Mouse (Mus musculus) intestine, embryonic 16.5 days (tissue): ENCODE results near the gene Dync1li2. TPM values are rescaled to one million over a fixed set of nuclear protein-coding genes. Genes with fewer than 3 reads are reported as not detected.

Source experiments
- ATAC-seq: fragments of 200-750 bp; cut with Nextera tagmentation; 2 replicates; pipeline ENCODE4 v1.8.0; 2017; ENCODE audit warnings: moderate TSS enrichment, moderate library complexity
- H3K27ac ChIP-seq: fragments of 300-500 bp; sonication (generic); 2 replicates; pipeline ENCODE4 v1.5.1; 2014; ENCODE audit warnings: mild to moderate bottlenecking, low read length
- H3K27me3 ChIP-seq: fragments of 300-500 bp; sonication (generic); replicated peaks from 2 replicates; pipeline ENCODE4 v1.6.1; 2014; ENCODE audit warnings: low read length, control low read depth, mixed read lengths; ENCODE audit not compliant: control insufficient read depth, insufficient read depth
- H3K36me3 ChIP-seq: fragments of 300-500 bp; sonication (generic); 2 replicates; pipeline ENCODE4 v1.6.1; 2014; ENCODE audit warnings: low read length, control low read depth; ENCODE audit not compliant: control insufficient read depth, insufficient read depth
- H3K4me1 ChIP-seq: fragments of 300-500 bp; sonication (generic); 2 replicates; pipeline ENCODE4 v1.6.1; 2014; ENCODE audit warnings: low read length, control low read depth, mixed read lengths; ENCODE audit not compliant: control insufficient read depth, insufficient read depth
- H3K4me2 ChIP-seq: fragments of 300-500 bp; sonication (generic); 2 replicates; pipeline ENCODE4 v1.6.1; 2014; ENCODE audit warnings: low read depth, low read length, control low read depth
- H3K4me3 ChIP-seq: fragments of 300-500 bp; sonication (generic); 2 replicates; pipeline ENCODE4 v1.5.1; 2014; ENCODE audit warnings: mild to moderate bottlenecking, low read length
- H3K9ac ChIP-seq: fragments of 300-500 bp; sonication (generic); 2 replicates; pipeline ENCODE4 v1.6.1; 2014; ENCODE audit warnings: low read depth, low read length
- H3K9me3 ChIP-seq: fragments of 300-500 bp; sonication (generic); 2 replicates; pipeline ENCODE4 v1.6.1; 2016; ENCODE audit warnings: low read length, control low read depth; ENCODE audit not compliant: control insufficient read depth
- WGBS: fragments of 180-500 bp; shearing (Covaris S2); extraction: QIAGEN DNeasy Blood & Tissue Kit; methylation state at CpG from one replicate; pipeline ENCODE4 v1.1.7; 2014; 5-methylcytosine and 5-hydroxymethylcytosine counted together
- polyA plus RNA-seq: library from polyadenylated mRNA; unstranded; fragments of >200 nt; fragmentation: Nextera tagmentation; extraction: Ambion mirVana; gene quantifications from 2 replicates; pipeline ENCODE4 v1.2.1, GENCODE M21; 2015

The Dync1li2 gene
- 38.7 and 39.7 TPM in 2 replicates for polyA plus RNA-seq

DNA sequence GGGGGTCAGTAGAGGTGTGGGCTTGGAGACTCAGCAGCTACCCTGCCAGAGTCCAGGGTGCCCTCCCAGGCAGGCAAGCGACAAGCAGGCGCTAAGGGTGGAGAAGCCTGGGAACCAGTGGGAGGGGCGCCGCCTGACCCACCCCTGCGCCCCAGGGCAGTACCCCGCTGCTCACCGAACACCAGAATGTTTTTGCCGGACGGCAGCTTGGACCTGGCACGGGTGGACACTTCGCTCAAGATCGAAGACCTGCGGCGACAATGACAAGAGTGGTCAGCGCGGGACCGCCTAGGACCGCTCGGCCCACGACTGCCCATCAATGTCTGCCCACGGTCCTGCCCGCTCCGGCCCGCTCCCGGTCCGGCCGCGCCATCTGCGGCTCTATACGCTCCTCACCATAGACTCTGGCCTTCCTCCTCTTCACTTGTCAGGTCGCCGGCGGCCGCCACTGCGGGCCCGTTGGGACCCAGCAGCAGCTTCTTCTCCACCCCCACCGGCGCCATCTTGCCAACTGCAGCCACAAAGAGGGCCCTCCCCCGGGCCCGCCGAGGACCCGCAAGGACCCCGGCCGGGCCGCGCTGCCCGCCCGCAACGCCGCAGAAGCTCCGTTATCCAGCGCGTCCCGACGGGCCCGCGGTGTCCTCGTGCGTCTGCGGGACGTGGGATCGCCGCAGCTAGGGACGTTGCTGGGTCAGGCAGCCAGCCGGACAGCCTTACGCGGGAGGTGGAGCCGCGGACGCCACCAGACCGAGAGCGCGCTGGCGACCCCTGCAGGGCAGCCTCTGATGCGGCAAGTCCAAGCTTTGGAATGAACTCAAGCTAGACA lies at the start of gene Dync1li2:
Gene Dync1li2, minus strand, starts transcription at position 749 of the 826 bp plus-strand sequence.
- peaks cover 10% of the 10 kb centered on the region for H3K36me3 ChIP-seq
- no peaks in the 10 kb centered on the region for H3K27me3 ChIP-seq
- peak within 1 kb of the TSS; percentile 95 for H3K9ac ChIP-seq
- H3K9me3 ChIP-seq: no peaks in the 10 kb centered on the region
- peaks cover 18% of the 10 kb centered on the region for H3K4me1 ChIP-seq
- WGBS: under 1% methylated on average over 75 of the region's 75 CpGs
- H3K4me3 ChIP-seq: peak within 1 kb of the TSS; percentile 92
- ATAC-seq: peak; percentile 93
- H3K27ac ChIP-seq: peak within 1 kb of the TSS; percentile 85
- H3K4me2 ChIP-seq: peak within 1 kb of the TSS; percentile 54

DNA sequence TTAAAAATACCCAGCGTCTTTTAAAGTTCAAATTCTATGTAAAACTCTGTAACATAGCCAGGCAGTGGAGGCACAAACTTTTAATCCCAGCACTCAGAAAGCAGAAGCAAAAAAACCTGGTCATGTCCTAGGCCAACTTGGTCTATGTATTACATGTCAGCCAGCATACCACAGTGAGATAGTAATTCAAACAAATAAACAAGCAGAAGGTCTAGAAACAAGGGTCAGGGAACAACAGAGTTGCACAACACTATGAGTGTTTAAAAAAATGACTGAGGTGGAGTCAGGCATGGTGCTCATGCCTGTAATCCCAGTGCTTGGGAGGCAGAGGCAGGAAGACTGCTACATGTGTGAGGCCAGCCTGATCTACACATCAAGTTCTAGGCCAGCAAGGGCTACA lies 36.2 kb upstream of the Dync1li2 start:
- Histone ChIP-seq H3K9me3 (no peaks in the 10 kb centered on the region), H3K4me2 (no peak overlapping the region), H3K27ac (no peak overlapping the region), H3K4me1 (no peaks in the 10 kb centered on the region), H3K27me3 (no peaks in the 10 kb centered on the region), H3K9ac (no peak overlapping the region), H3K36me3 (no peaks in the 10 kb centered on the region), H3K4me3 (no peak overlapping the region)
- ATAC-seq: no peak
- WGBS: 65% methylated on average over 1 of the region's 1 CpGs

DNA sequence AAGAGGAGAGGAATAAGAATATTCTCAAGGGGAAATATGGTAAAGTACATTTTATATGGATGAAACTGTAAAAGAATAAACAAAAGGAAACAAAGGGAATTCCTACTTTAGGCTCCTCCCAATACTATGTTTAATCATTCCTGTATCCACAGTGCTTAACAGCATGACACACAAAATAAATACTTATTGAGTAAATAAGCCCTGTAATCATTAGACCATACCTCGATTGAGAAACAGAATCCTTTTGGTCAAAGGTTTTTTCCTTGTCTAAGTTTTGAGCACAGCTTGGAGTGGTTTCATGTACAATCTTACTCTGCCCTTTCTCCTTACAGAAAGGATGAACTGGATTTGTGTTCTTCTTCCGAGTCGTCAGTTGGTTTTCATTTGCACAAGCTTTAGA lies 29.6 kb upstream of the Dync1li2 start:
- ATAC-seq: no peak

DNA sequence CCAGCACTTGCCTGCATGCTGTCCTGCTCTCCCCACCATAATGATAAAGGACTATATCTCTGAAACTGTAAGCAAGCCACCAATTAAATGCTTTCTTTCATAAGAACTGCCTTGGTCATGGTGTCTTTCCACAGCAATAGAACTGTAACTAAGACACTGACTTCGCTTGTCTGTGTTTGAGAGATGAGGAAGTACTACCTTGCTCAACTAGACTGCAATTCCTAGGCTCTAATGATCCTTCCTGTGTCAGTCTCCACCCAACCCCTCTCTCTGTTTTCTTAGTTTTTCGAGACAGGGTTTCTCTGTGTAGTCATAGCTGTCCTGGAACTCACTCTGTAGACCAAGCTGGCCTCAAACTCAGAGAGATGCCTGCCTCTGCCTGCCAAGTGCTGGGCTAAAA lies 24.6 kb upstream of the Dync1li2 start:
- no peaks in the 10 kb centered on the region for H3K4me1 ChIP-seq
- no peak overlapping the region for H3K4me3 ChIP-seq
- H3K4me2 ChIP-seq: no peak overlapping the region
- no peaks in the 10 kb centered on the region for H3K36me3 ChIP-seq
- no peak for ATAC-seq
- H3K27me3 ChIP-seq: no peaks in the 10 kb centered on the region
- no peak overlapping the region for H3K27ac ChIP-seq
- 68% methylated on average over 2 of the region's 2 CpGs for WGBS
- no peaks in the 10 kb centered on the region for H3K9me3 ChIP-seq
- H3K9ac ChIP-seq: no peak overlapping the region

More for the DNA sequence above, 29.6 kb upstream of the Dync1li2 start:
- H3K4me2 ChIP-seq: no peak overlapping the region
- H3K27me3 ChIP-seq: no peaks in the 10 kb centered on the region
- no peak overlapping the region for H3K9ac ChIP-seq
- WGBS: 63% methylated on average over 3 of the region's 3 CpGs
- no peaks in the 10 kb centered on the region for H3K9me3 ChIP-seq
- no peak overlapping the region for H3K27ac ChIP-seq
- no peaks in the 10 kb centered on the region for H3K36me3 ChIP-seq
- H3K4me3 ChIP-seq: no peak overlapping the region
- H3K4me1 ChIP-seq: no peaks in the 10 kb centered on the region

DNA sequence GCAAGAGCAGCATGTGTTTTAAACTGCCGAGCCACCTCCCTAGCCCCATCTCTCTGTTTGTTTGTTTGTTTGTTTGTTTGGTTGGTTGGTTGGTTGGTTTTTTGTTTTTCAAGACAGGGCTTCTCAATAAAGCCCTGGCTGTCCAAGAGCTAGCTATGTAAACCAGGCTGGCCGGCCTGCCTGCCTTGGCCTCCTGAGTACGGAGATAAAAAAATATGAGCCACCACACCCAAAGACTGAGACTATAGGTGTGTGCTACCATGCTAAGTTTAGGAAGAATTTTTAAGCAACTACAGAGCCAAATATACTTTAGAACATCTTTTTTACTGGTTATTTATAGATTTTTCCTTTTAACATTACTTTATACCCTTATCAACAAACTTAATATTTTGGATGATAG lies 9.3 kb upstream of the Dync1li2 start:
- H3K36me3 ChIP-seq: no peaks in the 10 kb centered on the region
- H3K4me3 ChIP-seq: no peak overlapping the region
- no peaks in the 10 kb centered on the region for H3K27me3 ChIP-seq
- H3K9ac ChIP-seq: no peak overlapping the region
- H3K27ac ChIP-seq: no peak overlapping the region
- no peaks in the 10 kb centered on the region for H3K9me3 ChIP-seq
- no peaks in the 10 kb centered on the region for H3K4me1 ChIP-seq
- WGBS: 73% methylated on average over 3 of the region's 3 CpGs
- no peak for ATAC-seq
- H3K4me2 ChIP-seq: no peak overlapping the region

DNA sequence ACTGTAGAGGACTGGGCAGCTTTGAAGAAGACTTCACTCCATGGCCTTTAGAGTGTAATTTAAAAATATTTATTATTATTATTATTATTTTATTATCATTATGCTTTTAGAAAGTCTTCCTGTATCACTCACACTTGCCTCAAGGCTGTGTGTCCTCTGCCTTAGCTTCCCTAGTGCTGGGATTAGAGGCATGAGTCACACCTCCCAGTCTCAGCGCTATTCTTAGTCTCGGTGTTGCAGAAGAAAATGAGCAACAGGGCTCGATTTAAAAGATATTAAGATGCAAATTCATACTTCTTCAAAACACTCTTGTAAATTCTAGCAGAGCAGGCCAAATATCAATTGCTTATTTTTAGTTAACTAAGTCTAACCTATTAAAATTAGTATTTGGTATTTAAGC lies 5.9 kb upstream of the Dync1li2 start:
- Histone ChIP-seq H3K9ac (no peak overlapping the region), H3K9me3 (no peaks in the 10 kb centered on the region), H3K27ac (no peak overlapping the region), H3K4me3 (no peak overlapping the region), H3K27me3 (no peaks in the 10 kb centered on the region), H3K4me2 (no peak overlapping the region), H3K36me3 (no peaks in the 10 kb centered on the region), H3K4me1 (no peaks in the 10 kb centered on the region)
- ATAC-seq: no peak
- WGBS: 76% methylated on average over 3 of the region's 3 CpGs

DNA sequence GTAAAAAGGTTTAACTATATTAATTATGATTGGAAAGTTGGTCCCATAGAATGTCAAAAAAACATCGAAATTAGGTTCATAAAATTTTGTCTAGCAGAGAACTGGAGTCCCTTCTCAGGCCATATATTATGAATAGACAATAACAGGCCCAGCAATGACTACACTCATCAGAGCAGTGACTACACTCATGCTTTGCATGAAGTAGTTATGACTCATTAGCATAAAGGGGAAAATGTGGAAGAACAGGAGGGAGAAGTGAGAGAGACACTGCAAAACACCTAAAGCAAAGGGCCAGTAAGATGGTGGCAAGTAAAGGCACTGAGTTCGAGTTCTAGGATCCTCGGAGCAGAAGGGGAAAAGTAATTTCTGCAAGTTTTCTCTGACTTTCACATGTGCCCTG lies 3.2 kb upstream of the Dync1li2 start:
- no peaks in the 10 kb centered on the region for H3K27me3 ChIP-seq
- H3K4me3 ChIP-seq: no peak overlapping the region
- peaks cover 9% of the 10 kb centered on the region for H3K4me1 ChIP-seq
- no peak overlapping the region for H3K27ac ChIP-seq
- H3K36me3 ChIP-seq: no peaks in the 10 kb centered on the region
- no peak for ATAC-seq
- H3K9me3 ChIP-seq: no peaks in the 10 kb centered on the region
- H3K4me2 ChIP-seq: no peak overlapping the region
- 81% methylated on average over 3 of the region's 3 CpGs for WGBS
- H3K9ac ChIP-seq: no peak overlapping the region

DNA sequence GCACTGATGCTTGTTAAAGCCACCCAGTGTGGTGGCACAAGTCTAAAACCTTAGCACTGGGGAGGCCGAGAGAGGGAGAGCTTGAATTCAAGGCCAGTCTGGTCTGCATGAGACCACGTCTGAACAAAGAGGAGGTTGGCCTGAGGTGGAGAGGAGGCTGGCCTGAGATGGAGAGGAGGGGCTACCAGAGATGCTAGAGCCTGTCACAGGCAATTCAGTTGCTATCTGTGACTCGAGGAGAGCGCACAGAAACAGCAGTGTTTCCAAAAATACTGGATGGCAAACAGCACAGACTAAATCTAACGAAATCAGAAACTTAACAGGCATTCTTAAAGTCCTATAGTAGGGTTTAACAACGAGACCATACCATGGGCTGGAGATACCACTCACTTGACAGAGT lies 2.4 kb upstream of the Dync1li2 start:
- H3K4me3 ChIP-seq: no peak overlapping the region
- H3K9ac ChIP-seq: no peak overlapping the region
- no peaks in the 10 kb centered on the region for H3K9me3 ChIP-seq

DNA sequence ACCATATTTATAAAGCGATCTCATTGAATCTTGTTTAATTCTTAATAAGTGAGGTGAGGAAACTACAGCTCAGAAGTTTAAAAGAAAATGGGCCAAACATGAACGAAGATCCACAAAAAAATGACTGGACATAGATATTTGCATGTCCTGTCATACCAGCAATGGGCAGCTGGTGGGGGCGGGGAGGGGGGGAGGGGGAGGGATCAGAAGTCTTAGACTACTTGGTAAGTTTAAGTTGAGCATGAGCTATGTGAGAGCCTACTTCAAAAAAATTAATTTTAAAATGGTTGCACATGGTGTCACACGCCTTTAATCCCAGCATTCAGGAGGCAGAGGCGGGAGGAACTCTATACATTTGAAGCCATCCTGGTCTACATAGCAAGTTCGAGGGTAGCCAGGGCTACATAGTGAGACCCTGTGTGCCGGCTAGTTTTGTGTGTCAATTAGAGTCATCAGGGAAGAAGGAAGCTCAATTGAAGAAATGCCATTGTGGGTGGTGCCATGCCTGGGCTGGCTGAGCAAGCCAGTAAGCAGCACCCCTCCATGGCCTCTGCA lies 355 bp upstream of the Dync1li2 start:
- peak overlapping the region; percentile 92 for H3K4me3 ChIP-seq
- H3K4me2 ChIP-seq: no peak overlapping the region
- H3K36me3 ChIP-seq: peaks cover 6% of the 10 kb centered on the region
- peak overlapping the region; percentile 95; the same call in 1 of the 2 replicates for H3K9ac ChIP-seq
- 65% methylated on average over 7 of the region's 7 CpGs for WGBS
- H3K27ac ChIP-seq: no peak overlapping the region
- peaks cover 18% of the 10 kb centered on the region for H3K4me1 ChIP-seq
- no peaks in the 10 kb centered on the region for H3K9me3 ChIP-seq
- no peak for ATAC-seq
- no peaks in the 10 kb centered on the region for H3K27me3 ChIP-seq

More for the DNA sequence above, 2.4 kb upstream of the Dync1li2 start:
- WGBS: 60% methylated on average over 6 of the region's 6 CpGs
- Histone ChIP-seq H3K4me1 (peaks cover 15% of the 10 kb centered on the region), H3K27me3 (no peaks in the 10 kb centered on the region), H3K36me3 (no peaks in the 10 kb centered on the region), H3K27ac (no peak overlapping the region), H3K4me2 (no peak overlapping the region)
- no peak for ATAC-seq
